Mouse (Mus musculus) right cerebral cortex, postnatal 25 days (tissue): Measurements from ENCODE around the gene Cdh11.
"Not testable (repeated sequence)": the region's sequence is repeated elsewhere in the genome, so short reads cannot be mapped to it uniquely, and the experiment has no call there.

Experiments used
- DNase-seq: peaks from one replicate; pipeline ENCODE4 v3.0.0; 2022

Cdh11 gene

DNA sequence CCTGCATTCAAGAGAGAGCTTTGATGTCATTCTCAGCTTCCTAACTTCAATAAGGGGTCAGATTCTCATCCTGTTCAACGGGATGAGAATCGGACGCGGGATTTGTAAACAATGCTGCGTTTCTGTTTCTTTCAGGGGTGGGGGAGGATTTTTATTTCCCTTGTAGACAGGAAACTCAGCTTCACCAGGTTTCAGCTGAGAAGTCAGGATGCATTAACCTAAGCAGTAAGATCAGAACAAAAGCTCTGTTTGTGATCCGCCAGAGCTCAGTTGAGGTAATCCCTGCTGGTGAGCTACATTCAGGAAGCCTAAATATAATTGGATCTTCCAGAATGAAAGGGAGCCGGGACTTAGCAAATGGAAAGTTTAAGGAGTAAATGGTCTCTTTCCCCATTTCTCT, 78.1 kb downstream of the Cdh11 start:
- DNase-seq = no peak

DNA sequence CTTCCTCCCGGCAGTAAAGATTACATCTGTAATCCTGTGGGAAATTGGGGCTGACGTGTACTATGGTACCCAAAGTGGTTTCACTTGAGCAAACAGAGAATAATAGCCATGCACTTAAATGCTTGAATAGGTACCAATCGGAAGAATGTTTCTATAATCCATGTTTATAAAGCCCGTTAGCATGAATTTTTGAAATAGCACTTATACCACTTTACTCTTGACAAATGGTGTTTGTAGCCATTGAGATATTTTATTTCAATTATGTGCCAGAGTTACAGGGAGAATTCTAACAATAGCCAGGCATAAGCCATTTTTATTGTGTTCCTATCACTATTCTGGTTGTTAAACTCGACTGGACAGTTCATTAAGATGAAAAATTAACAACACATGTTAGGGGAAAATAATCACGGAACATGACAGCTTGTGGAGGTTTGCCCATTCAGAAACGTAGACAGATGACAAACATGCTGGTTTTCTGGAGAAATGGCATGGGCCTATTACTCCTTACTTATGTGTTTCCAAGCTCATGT, 80.0 kb downstream of the Cdh11 start:
- DNase-seq = no peak

DNA sequence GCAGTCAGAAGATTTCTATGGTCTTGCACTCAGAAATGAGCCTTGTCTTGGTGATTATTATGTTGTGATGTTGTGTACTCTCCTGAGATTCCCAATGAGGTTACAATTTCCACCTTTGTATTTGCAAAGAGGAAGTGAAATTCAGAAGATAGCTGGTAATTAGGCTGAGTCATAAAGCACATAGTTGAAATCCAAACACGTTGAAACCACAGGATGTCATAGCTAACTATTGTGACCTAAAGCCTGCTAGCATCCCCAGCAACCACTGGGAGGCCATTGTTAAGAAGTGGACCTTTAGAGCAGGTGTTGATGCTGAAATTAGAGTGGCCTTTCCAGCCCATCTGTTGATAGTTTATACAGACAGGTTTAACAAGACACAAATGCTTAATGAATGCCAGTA, 85.2 kb downstream of the Cdh11 start:
- no peak for DNase-seq

DNA sequence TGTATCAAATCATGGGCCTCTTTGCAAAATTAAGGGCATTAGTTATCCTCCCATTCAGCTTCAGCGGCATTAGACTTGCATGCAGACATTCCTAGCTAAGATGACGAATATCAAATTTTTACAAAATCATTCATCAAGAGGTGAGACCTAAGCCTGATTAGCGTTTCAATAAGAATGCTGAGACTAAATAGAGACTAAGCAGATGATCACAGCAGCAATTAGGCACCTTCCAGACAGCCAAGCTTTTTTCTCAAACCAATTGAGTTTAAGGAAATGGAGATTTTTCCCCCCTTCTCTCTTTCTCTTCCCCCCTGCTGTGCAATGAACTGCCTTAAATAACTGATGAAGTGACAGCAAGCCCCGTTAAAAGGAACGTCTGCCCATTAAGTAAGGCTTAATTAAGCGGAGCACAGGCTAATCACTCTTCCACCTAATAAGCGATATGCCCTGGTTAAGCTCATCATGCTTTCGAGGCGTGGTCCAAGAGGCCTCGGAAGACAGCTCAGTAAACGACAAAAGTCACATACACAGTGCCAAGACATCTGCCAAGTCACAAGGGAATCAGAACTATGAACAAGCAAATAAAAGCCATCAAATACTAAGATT, 87.1 kb downstream of the Cdh11 start:
- DNase-seq = no peak

GRCm38 (mm10) chr8:102693465-102693864, 92.0 kb downstream of the Cdh11 start:
- DNase-seq = no peak

DNA sequence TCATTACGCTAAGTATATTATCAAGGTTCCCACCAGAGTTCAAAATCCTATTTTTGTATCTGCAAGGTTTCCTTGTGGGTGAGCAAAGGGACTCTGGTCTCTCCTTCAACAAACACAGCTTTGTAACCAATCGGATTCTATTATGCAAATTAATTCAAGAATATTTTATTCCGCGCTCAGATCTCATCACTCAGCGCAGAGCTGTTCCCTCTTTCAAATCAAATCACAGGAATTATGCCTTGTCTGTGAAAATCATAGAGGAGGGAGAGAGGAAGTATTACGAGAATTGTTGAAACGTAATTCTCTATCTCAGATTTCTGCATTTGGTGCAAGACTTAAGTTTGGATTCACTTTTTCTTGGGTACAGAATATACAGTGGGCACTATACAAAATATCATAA, 100.0 kb downstream of the Cdh11 start:
- not testable (repeated sequence) for DNase-seq

- DNase-seq = no peak
These were observed 100.4 kb downstream of the Cdh11 start for GRCm38 (mm10) chr8:102685023-102685422.

- no peak for DNase-seq
These were observed 108.3 kb downstream of the Cdh11 start for GRCm38 (mm10) chr8:102677148-102677547.

DNA sequence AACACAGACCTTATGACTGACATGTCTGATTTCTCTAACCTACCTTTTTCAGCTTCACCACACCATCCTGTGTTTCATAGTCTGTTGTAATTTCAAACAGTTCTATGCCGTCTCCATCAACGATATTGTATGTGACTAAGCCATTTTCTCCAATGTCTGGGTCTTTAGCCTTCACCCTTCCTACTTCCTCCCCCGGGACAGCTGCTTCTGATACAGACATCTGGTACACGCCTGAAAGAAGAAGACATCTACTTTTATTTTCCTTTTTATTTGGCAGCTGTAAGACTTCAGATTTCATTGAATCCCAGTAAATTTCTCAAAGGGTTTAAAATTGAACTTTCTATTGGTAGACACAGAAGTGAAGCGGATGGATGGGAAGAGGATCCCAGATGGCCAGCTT, 120.9 kb downstream of the Cdh11 start:
- not testable (repeated sequence) for DNase-seq

DNA sequence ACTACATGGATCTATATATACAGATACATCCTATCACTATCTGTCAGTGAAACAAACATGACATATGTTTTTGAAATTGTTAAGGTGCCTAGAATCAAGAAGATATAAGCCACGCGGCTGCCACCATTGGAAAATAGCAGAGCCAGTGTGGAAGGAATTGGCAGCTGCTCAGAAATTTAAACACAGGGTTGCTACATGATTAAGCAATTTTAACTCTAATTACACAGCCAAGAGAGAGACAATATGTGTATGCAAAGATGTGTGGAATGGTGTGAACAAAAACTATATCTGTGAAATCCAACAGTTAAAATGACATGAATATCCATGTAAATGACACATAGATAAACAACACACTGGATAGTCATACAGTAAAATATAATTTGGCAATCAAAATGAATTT, 128.9 kb downstream of the Cdh11 start:
- DNase-seq = no peak

GRCm38 (mm10) chr8:102651964-102652363, 133.5 kb downstream of the Cdh11 start:
- DNase-seq = no peak

DNA sequence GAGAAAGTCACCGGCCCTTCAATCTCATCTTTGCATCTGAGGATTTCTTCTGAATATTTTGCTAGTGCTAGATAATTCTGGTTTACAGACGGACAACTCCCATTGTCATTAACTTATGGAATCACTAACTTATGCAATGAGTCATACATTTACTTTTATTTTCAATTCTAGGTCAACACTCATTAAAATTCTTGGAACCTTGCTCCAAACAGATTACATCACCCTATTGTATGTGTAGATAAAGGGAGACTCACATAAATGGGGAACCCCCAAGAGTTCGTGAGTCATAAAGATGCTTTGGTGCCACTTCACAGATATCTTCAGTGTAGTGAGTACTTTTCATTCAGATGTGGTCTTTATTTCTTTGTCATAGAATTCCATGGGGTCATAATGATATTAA, 158.3 kb downstream of the Cdh11 start:
- no peak for DNase-seq

DNA sequence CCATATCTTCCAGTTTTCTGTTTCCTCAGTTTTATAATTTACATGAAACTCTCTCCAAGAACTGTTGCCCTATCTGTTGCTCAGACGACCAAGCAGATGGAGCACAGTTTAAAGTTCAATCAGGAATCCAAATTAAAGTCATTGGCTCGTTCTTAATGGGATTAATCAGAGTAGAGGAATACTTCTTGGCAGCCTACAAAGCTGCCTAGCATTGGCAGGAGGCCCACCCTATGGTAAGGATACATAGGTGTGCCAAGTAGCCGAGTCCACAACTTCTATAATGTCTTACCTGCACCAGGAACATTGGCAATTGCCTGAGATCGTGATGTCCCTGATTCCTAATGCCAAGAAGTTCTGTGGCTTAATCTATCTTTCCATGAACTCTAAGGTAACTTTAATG, 173.3 kb downstream of the Cdh11 start:
- no peak for DNase-seq

DNA sequence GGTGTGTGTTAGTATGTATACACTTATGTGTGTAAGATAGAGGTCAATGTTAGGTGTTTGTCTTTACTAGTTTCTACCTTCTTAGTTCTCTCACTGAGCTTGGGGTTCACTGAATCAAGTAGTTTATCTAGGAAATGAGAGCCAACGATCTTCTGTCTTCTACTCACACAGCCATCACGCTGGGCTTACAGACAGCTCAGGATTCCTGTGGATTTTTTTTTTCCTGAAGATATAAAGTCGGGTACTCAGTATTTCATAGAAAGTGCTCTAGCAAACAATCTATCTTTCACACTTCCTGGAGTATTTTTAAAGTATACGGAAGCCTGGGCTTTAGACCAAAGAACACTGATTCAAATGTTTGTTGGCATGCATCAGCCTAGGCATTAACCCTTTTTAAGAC, 184.1 kb downstream of the Cdh11 start:
- DNase-seq = no peak

GRCm38 (mm10) chr8:102596523-102596922, 188.9 kb downstream of the Cdh11 start:
- no peak for DNase-seq

DNA sequence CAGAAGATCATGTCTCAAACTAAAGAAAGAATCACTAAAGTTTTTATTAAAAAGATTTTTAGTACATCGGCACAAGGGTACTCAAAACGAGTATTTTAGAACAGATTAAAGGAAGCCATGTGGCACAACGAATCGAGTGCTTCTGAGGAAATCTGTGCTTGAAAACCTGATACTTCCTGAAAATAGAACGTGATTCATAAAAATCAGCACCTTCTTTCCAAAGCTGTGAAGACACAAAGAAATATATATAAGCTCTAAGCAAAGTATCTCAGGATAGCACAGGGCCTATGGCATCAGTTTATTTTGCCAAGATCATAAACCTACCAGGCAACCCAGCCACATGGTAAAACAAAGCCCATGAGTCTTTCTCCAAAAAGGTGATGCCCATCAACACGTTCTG, 191.5 kb downstream of the Cdh11 start:
- no peak for DNase-seq
